Mouse (Mus musculus) kidney, adult 18-20 months (tissue): ENCODE data around the gene Mphosph8.
A peak's percentile ranks its signal among the peaks of the same experiment; 100 is the strongest.

Experiments used
- DNase-seq: peaks from one replicate; pipeline ENCODE4 v3.0.0; 2021

Gene Mphosph8

DNA sequence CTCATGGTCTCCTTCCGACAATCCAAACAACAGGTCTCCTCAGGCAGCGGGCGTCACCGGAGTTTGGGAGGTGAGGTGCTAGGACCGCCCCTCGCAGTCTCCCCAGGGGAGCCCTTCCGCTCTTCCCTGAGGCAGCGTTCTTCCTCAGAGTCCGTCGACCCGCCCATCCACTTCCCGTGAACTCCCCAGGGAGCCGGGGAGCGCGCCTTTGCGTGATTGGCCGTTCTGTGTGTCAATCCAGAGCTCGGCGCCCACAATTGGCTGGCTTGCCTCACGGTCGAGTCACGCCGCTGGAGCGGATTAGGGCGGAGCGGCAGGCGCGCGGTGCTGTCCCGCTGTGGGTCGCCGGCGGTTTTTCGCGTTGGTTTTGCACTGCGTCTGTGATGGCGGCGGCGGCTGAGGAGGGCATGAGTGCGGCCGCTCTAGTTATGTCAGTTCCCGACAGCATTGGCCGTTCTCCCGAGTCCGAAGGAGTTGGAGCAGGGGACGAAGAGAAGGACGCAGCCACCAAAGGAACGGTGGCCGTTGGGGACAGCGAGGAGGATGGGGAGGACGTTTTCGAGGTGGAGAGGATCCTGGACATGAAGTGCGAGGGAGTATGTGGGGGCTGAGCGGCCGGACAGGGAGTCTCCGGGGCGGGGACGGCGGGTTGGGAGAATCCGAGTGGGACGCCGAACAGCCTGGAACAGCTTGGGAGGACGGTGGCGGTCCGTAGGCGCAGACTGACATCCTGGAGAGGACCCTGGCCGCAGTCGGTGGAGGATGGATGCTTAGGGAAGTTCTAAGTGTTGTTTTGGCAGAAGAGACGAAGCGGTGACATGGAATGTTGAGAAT is at the start of gene Mphosph8:
TSS of gene Mphosph8 (plus strand) at position 280 of the 834 bp plus-strand sequence.
- peak; percentile 100 for DNase-seq

DNA sequence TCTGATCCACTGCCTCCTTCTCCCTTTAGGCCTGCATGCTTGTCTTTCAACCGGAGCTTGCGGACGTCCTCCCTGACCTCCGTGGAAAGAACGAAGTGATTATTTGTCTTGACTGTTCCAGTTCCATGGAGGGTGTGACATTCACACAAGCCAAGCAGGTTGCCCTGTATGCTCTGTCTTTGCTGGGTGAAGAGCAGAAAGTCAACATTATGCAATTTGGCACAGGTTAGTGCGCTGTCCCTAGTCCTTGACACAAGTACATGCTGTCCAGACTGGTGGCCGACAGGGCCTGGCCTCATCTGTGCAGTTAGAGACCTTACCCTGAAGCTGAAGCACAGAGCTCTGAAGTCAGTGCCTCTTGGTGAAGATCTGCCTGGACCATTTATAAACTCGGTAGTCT is 47.6 kb upstream of the Mphosph8 start:
- no peak for DNase-seq

DNA sequence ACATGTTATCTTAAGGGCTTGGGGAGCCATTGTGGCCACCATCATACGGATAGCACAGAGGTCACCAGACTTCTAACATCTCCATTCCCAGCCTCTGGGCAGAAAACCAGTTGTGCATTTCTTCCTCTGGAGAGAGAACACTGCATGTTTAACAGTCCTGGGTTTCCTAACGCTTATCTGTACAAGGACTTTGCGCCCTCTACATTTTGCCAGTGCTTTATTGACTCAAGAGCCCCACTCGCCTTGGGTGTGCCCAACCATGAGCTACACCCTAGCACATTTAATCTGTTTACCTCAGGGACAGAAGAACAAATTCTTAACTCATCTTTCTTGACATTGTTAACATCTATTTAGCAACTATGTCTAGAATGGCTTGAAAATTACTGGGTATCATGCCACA is 41.8 kb upstream of the Mphosph8 start:
- DNase-seq: no peak

DNA sequence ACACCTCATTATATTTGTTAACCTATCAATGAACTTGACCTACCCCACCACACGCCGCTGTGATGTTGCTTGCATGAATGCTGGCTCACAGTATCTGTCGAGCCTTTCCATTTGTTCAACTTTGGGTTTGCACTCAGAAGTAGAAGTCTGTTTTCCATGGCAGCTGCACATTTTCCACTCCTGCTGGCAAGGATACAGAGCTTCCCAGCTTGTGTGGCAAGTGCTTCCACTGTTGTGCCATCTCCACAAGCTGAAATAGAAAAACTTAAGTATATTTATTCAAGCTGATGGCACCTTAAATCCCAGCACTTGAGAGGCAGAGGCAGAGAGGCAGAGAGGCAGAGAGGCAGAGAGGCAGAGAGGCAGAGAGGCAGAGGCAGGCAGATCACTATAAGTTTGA is 39.7 kb upstream of the Mphosph8 start:
- DNase-seq: no peak

- DNase-seq: no peak
Measured at GRCm38 (mm10) chr14:56631109-56631508, 36.9 kb upstream of the Mphosph8 start.

DNA sequence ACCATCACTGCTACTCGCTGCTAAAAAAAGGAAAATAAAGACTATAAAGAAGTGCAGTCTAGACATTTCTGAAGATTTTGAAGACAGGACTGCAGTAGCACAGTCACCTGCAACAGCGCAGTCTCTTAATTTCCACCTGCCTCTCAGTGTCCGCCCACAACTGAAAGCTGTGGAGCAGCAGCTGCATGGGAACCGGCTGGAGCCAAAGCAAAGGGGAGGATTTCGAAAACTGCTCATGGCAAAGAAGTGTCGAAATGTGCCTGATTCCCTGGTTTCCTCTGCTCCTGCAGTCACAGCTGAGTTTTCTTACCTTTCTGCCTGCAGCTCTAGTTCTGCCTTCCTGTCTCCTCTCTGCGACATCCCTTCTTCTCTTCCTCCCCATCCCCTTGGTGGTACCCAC is 20.8 kb upstream of the Mphosph8 start:
- no peak for DNase-seq

- no peak for DNase-seq
Measured at GRCm38 (mm10) chr14:56649448-56649847, 18.6 kb upstream of the Mphosph8 start.

DNA sequence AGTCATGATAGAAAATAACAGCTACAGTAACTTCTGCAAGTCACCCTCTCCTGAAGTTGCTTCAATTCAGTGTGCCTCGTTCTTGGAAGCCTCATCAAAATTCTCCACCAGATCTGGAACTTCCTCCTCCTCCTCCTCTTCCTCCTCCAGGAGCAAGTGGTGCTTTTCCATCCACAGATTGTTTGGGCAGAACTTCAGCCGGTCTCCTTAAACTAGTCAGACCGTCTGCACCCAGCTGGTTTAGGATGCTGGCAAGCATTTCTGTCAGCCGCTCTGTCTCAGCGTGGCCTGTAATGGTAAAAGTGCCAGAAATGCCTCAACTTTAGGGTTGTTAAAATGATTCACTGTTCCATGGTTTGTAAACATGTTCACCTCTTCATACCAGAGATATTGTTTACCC is 2.4 kb upstream of the Mphosph8 start:
- DNase-seq: no peak

DNA sequence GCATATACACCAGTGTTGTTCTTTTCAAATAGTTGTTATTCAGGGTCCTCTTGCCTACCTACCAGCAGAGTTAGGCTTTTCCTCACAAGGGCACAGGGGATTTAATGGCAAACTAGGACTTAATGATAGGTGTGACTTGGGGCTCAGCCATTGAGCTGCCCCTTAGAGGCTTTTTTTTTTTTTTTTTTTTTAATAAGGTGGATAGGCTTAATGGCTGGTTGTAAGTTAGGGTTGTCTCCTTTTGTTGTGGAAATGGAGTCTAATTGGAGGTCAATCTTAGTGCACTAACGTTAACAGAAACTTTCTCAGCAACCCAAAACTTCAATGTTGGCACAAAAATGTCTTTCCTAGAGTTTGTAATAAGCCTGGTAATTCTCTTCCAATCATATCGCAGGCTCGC is 1.1 kb upstream of the Mphosph8 start:
- DNase-seq: no peak

- DNase-seq: no peak
Measured at GRCm38 (mm10) chr14:56669046-56669620, 1.1 kb downstream of the Mphosph8 start.

DNA sequence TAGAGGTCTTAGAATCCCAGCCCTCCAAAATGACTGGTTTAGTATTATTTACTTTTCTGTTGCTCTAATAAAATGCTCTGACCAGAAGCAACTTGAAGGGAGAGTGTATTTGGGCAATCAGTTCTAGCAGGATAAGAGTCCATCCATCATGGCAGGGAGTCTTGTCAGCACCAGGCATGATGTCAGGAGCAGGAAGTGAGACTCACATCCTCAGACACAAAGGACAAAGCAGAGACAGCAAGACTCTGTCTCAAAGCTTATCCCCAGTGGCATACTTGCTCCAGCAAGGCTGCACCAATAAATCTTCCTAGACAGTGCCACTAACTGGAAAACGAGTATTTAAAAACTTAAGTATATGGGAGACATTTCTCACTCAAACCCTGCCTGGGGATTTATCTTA is 17.4 kb downstream of the Mphosph8 start:
- no peak for DNase-seq

- no peak for DNase-seq
Measured at GRCm38 (mm10) chr14:56689116-56689515, 21.1 kb downstream of the Mphosph8 start.

- no peak for DNase-seq
Measured at GRCm38 (mm10) chr14:56689766-56690165, 21.7 kb downstream of the Mphosph8 start.

- DNase-seq: no peak
Measured at GRCm38 (mm10) chr14:56695495-56695894, 27.4 kb downstream of the Mphosph8 start.

DNA sequence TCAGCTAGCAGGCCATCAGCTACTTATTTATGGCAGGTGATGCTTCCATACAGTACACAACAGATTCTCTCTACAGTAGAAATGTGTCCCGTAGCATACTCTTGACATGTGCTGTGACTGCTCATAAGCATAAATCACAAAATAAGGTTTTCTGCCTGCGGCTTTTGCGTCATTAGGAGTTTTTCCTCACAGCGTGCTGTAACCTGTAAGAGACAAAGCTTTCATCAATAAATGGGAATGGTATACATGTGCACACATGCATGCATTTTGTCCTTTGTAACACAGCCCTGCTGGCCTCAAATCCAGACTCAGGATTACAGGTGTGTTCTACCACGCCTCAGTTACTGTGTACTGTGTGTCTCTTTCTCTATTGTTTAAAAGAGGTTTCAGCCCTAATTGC is 29.8 kb downstream of the Mphosph8 start:
- no peak for DNase-seq

DNA sequence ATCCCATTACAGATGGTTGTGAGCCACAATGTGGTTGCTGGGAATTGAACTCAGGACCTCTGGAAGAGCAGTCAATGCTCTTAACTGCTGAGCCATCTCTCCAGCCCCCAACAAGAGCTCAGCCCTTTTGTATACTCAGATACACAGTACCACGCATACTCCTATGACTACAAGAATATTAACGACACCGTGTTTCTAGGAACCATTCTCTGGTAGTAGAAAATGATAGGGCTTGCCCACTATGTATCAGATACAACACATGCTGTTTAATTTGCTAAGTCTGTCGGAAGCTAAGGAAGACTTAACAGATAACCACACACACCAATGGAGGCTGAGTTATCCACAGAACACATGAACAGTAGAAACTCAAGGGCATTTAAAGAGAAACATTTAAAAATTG is 34.6 kb downstream of the Mphosph8 start:
- no peak for DNase-seq

GRCm38 (mm10) chr14:56705687-56706086 is 37.6 kb downstream of the Mphosph8 start:
- DNase-seq: no peak

- DNase-seq: no peak
Measured at GRCm38 (mm10) chr14:56726493-56726892, 58.4 kb downstream of the Mphosph8 start.

- no peak for DNase-seq
Measured at GRCm38 (mm10) chr14:56740175-56740574, 72.1 kb downstream of the Mphosph8 start.
